30 mouse cellular contexts compared by ENCODE assay signal in the genomic region with DNA sequence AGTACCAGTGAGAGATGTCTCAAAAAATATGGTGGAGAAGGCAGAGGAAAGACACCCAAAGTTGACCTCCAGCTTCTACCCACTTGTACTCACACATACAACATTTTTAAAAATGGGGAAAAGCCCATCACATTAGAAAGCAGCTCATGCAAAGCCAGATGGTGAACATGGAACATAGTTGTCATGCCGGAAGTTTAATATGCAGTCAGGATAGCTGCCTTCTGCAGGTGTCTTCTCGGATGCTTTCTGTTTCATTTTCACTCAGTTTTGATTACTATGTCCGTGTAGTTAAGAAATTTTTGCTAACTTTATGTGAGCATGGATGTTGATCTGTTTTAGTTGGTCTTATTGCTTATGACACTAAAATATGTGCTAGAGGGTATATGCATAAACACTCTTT. TPM values are rescaled to one million over a fixed set of nuclear protein-coding genes. Genes with fewer than 3 reads are reported as not detected.
DNase-seq lines count a peak whose midpoint lies in the region; ATAC-seq and TF ChIP-seq lines count a peak whose summit lies in the region.
"Had no signal": no experiment of that assay in that cellular context is flagged by ENCODE, and none has a peak within 500 bp of the region (broad histone marks: within the 10 kb centered on the region; RNA-seq: fewer than 3 reads in every experiment).

No protein-coding gene starts in this region.

- no peak for TF ChIP-seq EP300 in stomach, postnatal 0 days (optimal IDR thresholded peaks at IDR 0.05)

- ATAC-seq in CD4-positive, CD25-positive, alpha-beta regulatory T cell, adult 4 months = peak; percentile 97
- peak; percentile 97 for ATAC-seq in inflammation-experienced regulatory T-cells, adult 6 months
- no peak for ATAC-seq in stomach, postnatal 0 days (ENCODE audit: low FRiP score, low TSS enrichment)
- ATAC-seq: forebrain, embryonic 14.5 days; hindbrain, embryonic 16.5 days; intestine, postnatal 0 days had no signal

- H3K4me3 ChIP-seq in stomach, postnatal 0 days (ENCODE audit: low read depth, low read length) = no peak overlapping the region
- H3K4me3 ChIP-seq: embryonic facial prominence, embryonic 12.5 days; heart, adult 2 months; heart, embryonic 13.5 days; left cerebral cortex, adult 2 months; limb, embryonic 12.5 days; liver, embryonic 15.5 days had no signal

- H3K9ac ChIP-seq in stomach, postnatal 0 days (ENCODE audit: low read length) = no peak overlapping the region
- H3K9ac ChIP-seq: embryonic facial prominence, embryonic 12.5 days; heart, embryonic 13.5 days; limb, embryonic 12.5 days; liver, embryonic 15.5 days; lung, embryonic 14.5 days had no signal

- H3K4me1 ChIP-seq in stomach, postnatal 0 days (replicated peaks; ENCODE audit: control insufficient read depth, insufficient read depth) = no peaks in the 10 kb centered on the region
- H3K4me1 ChIP-seq: limb, embryonic 12.5 days had no signal

- no peak overlapping the region for H3K4me2 ChIP-seq in stomach, postnatal 0 days (replicated peaks; ENCODE audit: low read depth)
- H3K4me2 ChIP-seq: embryonic facial prominence, embryonic 12.5 days; heart, embryonic 13.5 days; limb, embryonic 12.5 days; liver, embryonic 15.5 days; lung, embryonic 14.5 days had no signal

- H3K27me3 ChIP-seq in stomach, postnatal 0 days (ENCODE audit: control insufficient read depth, insufficient read depth, low read length) = no peaks in the 10 kb centered on the region
- H3K27me3 ChIP-seq: embryonic facial prominence, embryonic 12.5 days; heart, embryonic 13.5 days; limb, embryonic 12.5 days; liver, embryonic 15.5 days had no signal

- WGBS in stomach, postnatal 0 days = 83% methylated on average over 3 of the region's 3 CpGs

- H3K36me3 ChIP-seq in stomach, postnatal 0 days (ENCODE audit: control insufficient read depth, insufficient read depth, low read length) = no peaks in the 10 kb centered on the region
- H3K36me3 ChIP-seq: embryonic facial prominence, embryonic 12.5 days; heart, embryonic 13.5 days; limb, embryonic 12.5 days; liver, embryonic 15.5 days had no signal

- no peak for TF ChIP-seq CTCF in stomach, postnatal 0 days (IDR thresholded peaks at IDR 0.05; ENCODE audit: low read depth)

- H3K27ac ChIP-seq in stomach, postnatal 0 days (replicated peaks) = no peak overlapping the region
- H3K27ac ChIP-seq: embryonic facial prominence, embryonic 12.5 days; heart, adult 2 months; heart, embryonic 13.5 days; left cerebral cortex, adult 2 months; limb, embryonic 12.5 days; liver, embryonic 15.5 days had no signal

- peak; percentile 18 for DNase-seq in thymus, postnatal 0 days (ENCODE audit: low spot score)
- DNase-seq in thymus, postnatal 4 days = no peak
- no peak for DNase-seq in stomach, postnatal 0 days (ENCODE audit: low spot score)
- DNase-seq in gastrocnemius, postnatal 25 days = no peak
- no peak for DNase-seq in layer of hippocampus, adult 18-20 months (ENCODE audit: low spot score in 2 of 2)
- DNase-seq: adrenal gland, postnatal 14 days; cerebellum, adult 11 months; cerebellum, adult 9-10 months; cerebellum, postnatal 36 days; gastrocnemius, postnatal 36 days; heart, adult 2 months; heart, postnatal 14 days; kidney, adult 9 months; kidney, postnatal 10 days; lung, embryonic 14.5 days; lung, postnatal 14 days; midbrain, embryonic 14.5 days; right cerebral cortex, adult 18-20 months; right cerebral cortex, postnatal 4 days; thymus, postnatal 25 days had no signal

- H3K9me3 ChIP-seq in stomach, postnatal 0 days (ENCODE audit: control insufficient read depth, low read length) = no peaks in the 10 kb centered on the region
- H3K9me3 ChIP-seq: embryonic facial prominence, embryonic 12.5 days; heart, embryonic 13.5 days; limb, embryonic 12.5 days; liver, embryonic 15.5 days had no signal

RNA-seq across cellular contexts. Expression of a gene that starts 24.2 kb away (rescaled TPM):
- polyA plus RNA-seq in thymus, postnatal 0 days (2015; fragmentation: Nextera tagmentation; extraction: Ambion mirVana) = 16.2 and 23.9 TPM in 2 replicates
- polyA plus RNA-seq in CD4-positive, CD25-positive, alpha-beta regulatory T cell, adult 4 months (2017; shearing (Covaris generic)) = 10 to 100 TPM; 58.7 to 84.9 TPM
- 10 to 100 TPM; 37.5 to 60.3 (median 51.2) TPM for polyA plus RNA-seq in inflammation-experienced regulatory T-cells, adult 6 months (2017; shearing (Covaris generic))
- polyA plus RNA-seq in stomach, postnatal 0 days (2015; fragmentation: Nextera tagmentation; extraction: Ambion mirVana) = 8.5 and 9.4 TPM in 2 replicates
- total RNA-seq in gastrocnemius, postnatal 25 days (2021) = 10 to 100 TPM; 43.2 to 43.7 TPM
- 100 to 1,000 TPM in 1 of 2 experiments, 10 to 100 TPM in 1; 95.8 to 113 TPM for total RNA-seq in layer of hippocampus, adult 18-20 months (2021)
